Mouse (Mus musculus): ENCODE measurements around the gene Gm32742. TPM values are rescaled to one million over a fixed set of nuclear protein-coding genes. Genes with fewer than 3 reads are reported as not detected.

The Gm32742 gene
- total RNA-seq, 1 experiment, result under 0.01 TPM

- TF ChIP-seq MAFK (IDR thresholded peaks at IDR 0.05; ENCODE audit: insufficient read depth, low read depth, low read length), result no peak
- TF ChIP-seq HCFC1 (IDR thresholded peaks at IDR 0.05; ENCODE audit: borderline replicate concordance, insufficient read depth, low read length), result no peak
- TF ChIP-seq CHD2 (IDR thresholded peaks at IDR 0.05; ENCODE audit: low read depth, low read length), result no peak
- TF ChIP-seq ZC3H11A (IDR thresholded peaks at IDR 0.05; ENCODE audit: borderline replicate concordance, low read depth, low read length), result no peak
- no peak for TF ChIP-seq ZNF384 (IDR thresholded peaks at IDR 0.05; ENCODE audit: low read depth, low read length)
- Histone ChIP-seq H3K9ac (ENCODE audit: insufficient read depth, low read depth, low read length, poor library complexity, severe bottlenecking) (no peak overlapping the region), H3K4me3 (ENCODE audit: insufficient read depth in 1 of 2, low read depth in 1 of 2, low read length in 2 of 2, poor library complexity in 1 of 2, severe bottlenecking in 1 of 2) (no peak overlapping the region), H3K27ac (ENCODE audit: insufficient read depth, low read depth, low read length, poor library complexity, severe bottlenecking) (no peak overlapping the region), H3K36me3 (ENCODE audit: control insufficient read depth, insufficient read depth, low read length, poor library complexity, severe bottlenecking) (no peaks in the 10 kb centered on the region), H3K9me3 (ENCODE audit: control insufficient read depth, insufficient read depth, low read depth, low read length) (no peaks in the 10 kb centered on the region), H3K4me1 (ENCODE audit: control insufficient read depth in 2 of 2, insufficient read depth in 2 of 2, low read length in 2 of 2, poor library complexity in 1 of 2) (0 out of 4 replicates have a peak, but pooled peaks cover 1 to 2% of the 10 kb centered on the region in 2 experiments)
- DNase-seq (ENCODE audit: low read depth, low spot score), result no peak
- in situ Hi-C loops (cut with MboI; ENCODE audit: low sequenced_read_pairs in 2 of 2, unreplicated experiment in 2 of 2), result no loop called here
Measured at GRCm38 (mm10) chr9:51081614-51082013, 83.7 kb downstream of the Gm32742 start.

Other genes with a start within 250 kb of the Gm32742 start
- 8.6 and 10.0 TPM in 2 replicates for gene Sik2, start 156.4 kb downstream of the Gm32742 start, total RNA-seq (2012; rRNA removed)
- gene Btg4, start 104.6 kb downstream of the Gm32742 start, total RNA-seq (2012; rRNA removed), result not detected in 2 replicates
- 1.4 and 2.8 TPM in 2 replicates for gene Layn, start 88.4 kb downstream of the Gm32742 start, total RNA-seq (2012; rRNA removed)
- 0.22 and 0.32 TPM in 2 replicates for gene 4833427G06Rik, start 63.4 kb downstream of the Gm32742 start, total RNA-seq (2012; rRNA removed)
- gene Pou2af1, start 48.2 kb upstream of the Gm32742 start, total RNA-seq (2012; rRNA removed), result 0.49 TPM in 1 of 2 replicates, not detected in the other
- gene Colca2, start 113.1 kb upstream of the Gm32742 start, total RNA-seq (2012; rRNA removed), result 0.27 TPM in 1 of 2 replicates, not detected in the other
- not detected in 2 replicates for gene 1810046K07Rik, start 163.4 kb upstream of the Gm32742 start, total RNA-seq (2012; rRNA removed)

Data from ES-E14 (cell line).